Mouse (Mus musculus) G1E (cell line): ENCODE results near the gene Acsl1. TPM values are rescaled to one million over a fixed set of nuclear protein-coding genes. Genes with fewer than 3 reads are reported as not detected.
A peak's percentile ranks its signal among the peaks of the same experiment; 100 is the strongest.

Experiments used
- ATAC-seq: 2 replicates; pipeline ENCODE4 v1.8.0; 2016; ENCODE audit warnings: mild to moderate bottlenecking; ENCODE audit not compliant: insufficient number of reproducible peaks, poor library complexity, low FRiP score, severe bottlenecking; ENCODE audit errors: extremely low read depth
- DNase-seq: peaks from one replicate; pipeline ENCODE4 v3.0.0; 2012; ENCODE audit warnings: low spot score
- H3K27me3 ChIP-seq: 2 replicates; pipeline ENCODE4 v1.6.1; 2012; ENCODE audit warnings: mild to moderate bottlenecking, low read length, inconsistent platforms; ENCODE audit not compliant: insufficient read depth
- H3K36me3 ChIP-seq: replicated peaks from 2 replicates; pipeline ENCODE3; 2012; ENCODE audit warnings: mild to moderate bottlenecking, inconsistent platforms
- H3K4me1 ChIP-seq: 2 replicates; pipeline ENCODE4 v1.6.1; 2012; ENCODE audit warnings: low read depth, low read length, inconsistent platforms, mixed read lengths; ENCODE audit not compliant: insufficient read depth
- H3K4me3 ChIP-seq: 2 replicates; pipeline ENCODE4 v1.5.1; 2012; ENCODE audit warnings: low read depth, mild to moderate bottlenecking, inconsistent platforms, low read length, moderate library complexity, mixed read lengths
- H3K9me3 ChIP-seq: replicated peaks from 2 replicates; pipeline ENCODE4 v1.6.1; 2012; ENCODE audit warnings: inconsistent platforms
- CTCF ChIP-seq: IDR thresholded peaks from 2 replicates; pipeline ENCODE4 v1.5.1; 2012; ENCODE audit warnings: low read depth, low read length, inconsistent platforms, mixed read lengths
- GATA1 ChIP-seq: IDR thresholded peaks from 2 replicates; pipeline ENCODE4 v1.6.1; 2012; ENCODE audit warnings: borderline replicate concordance, low read length, inconsistent platforms, mixed read lengths
- GATA2 ChIP-seq: IDR thresholded peaks from 2 replicates; pipeline ENCODE4 v1.6.1; 2012; ENCODE audit warnings: low read depth, low read length, inconsistent platforms, borderline replicate concordance
- POLR2AphosphoS5 ChIP-seq: IDR thresholded peaks from 2 replicates; pipeline ENCODE4 v1.6.1; 2012; ENCODE audit warnings: low read depth, low read length, inconsistent platforms; ENCODE audit not compliant: insufficient replicate concordance
- TAL1 ChIP-seq: conservative IDR thresholded peaks from 2 replicates; pipeline ENCODE4 v1.6.1; 2012; ENCODE audit warnings: low read depth, low read length, inconsistent platforms, mixed read lengths
- polyA plus RNA-seq: library from polyadenylated mRNA; stranded (reverse); fragments of >175 nt; gene quantifications from 2 replicates; pipeline ENCODE4 v1.2.3, GENCODE M21; 2012
- total RNA-seq, 2 experiments: library from RNA; stranded (forward) in 1 of 2; stranded (reverse) in 1 of 2; fragments of 200-1000 nt in 1 of 2; fragments of >200 nt in 1 of 2; fragmentation: Nextera tagmentation in 1 of 2; gene quantifications; 2 replicates each; pipeline ENCODE4 v1.2.3; 2014 to 2017

Gene Acsl1
- total and polyA plus RNA-seq, 3 experiments, result 27.0 to 143 (median 48.6) TPM

GRCm38 (mm10) chr8:46458215-46458811 is 12.5 kb upstream of the Acsl1 start:
- Histone ChIP-seq H3K9me3 (peaks cover 13% of the 10 kb centered on the region), H3K4me3 (peak overlapping the region; percentile 24; the same call in 1 of the 2 replicates), H3K27me3 (no peaks in the 10 kb centered on the region), H3K36me3 (no peaks in the 10 kb centered on the region), H3K4me1 (peaks cover 42% of the 10 kb centered on the region)
- ATAC-seq, result peak; percentile 98
- TF ChIP-seq POLR2AphosphoS5 (no peak), GATA1 (no peak), TAL1 (peak; percentile 64; the same call in 1 of the 2 replicates), CTCF (no peak), GATA2 (no peak)
- DNase-seq, result peak; percentile 85

DNA sequence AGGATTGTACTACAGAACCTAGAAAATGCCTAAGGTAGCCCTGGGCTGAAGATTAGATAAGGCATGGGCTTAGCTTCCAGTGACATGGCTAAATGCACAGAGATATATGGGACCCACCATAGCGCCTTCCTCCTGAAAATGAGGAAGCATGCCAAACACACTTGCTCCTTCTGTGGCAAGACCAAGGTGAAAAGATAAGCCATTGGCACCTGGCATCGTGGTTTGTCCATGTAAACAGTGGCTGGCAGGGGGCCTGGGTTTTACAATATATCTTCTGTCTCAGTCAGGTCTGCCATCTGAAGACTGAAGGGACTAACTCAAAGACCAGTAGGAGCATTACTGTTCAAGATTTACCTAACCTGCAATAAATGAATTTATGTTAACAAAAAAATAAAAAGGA is 2.4 kb upstream of the Acsl1 start:
- ATAC-seq (no peak), DNase-seq (no peak)
- Histone ChIP-seq H3K36me3 (peaks cover 9% of the 10 kb centered on the region), H3K4me3 (no peak overlapping the region), H3K4me1 (peaks cover 42% of the 10 kb centered on the region), H3K9me3 (no peaks in the 10 kb centered on the region), H3K27me3 (no peaks in the 10 kb centered on the region)
- no peak for TF ChIP-seq GATA1
- no peak for TF ChIP-seq CTCF
- TF ChIP-seq TAL1, result no peak

GRCm38 (mm10) chr8:46469071-46469769 is 1.6 kb upstream of the Acsl1 start:
- TF ChIP-seq TAL1 (no peak), GATA1 (no peak), POLR2AphosphoS5 (no peak), CTCF (no peak), GATA2 (no peak)
- peaks cover 11% of the 10 kb centered on the region for H3K36me3 ChIP-seq
- ATAC-seq, result no peak
- peaks cover 47% of the 10 kb centered on the region for H3K4me1 ChIP-seq
- no peaks in the 10 kb centered on the region for H3K27me3 ChIP-seq
- no peak overlapping the region for H3K4me3 ChIP-seq
- DNase-seq, result no peak
- no peaks in the 10 kb centered on the region for H3K9me3 ChIP-seq

- Histone ChIP-seq H3K36me3 (peaks cover 17% of the 10 kb centered on the region), H3K27me3 (no peaks in the 10 kb centered on the region), H3K4me1 (peaks cover 55% of the 10 kb centered on the region), H3K9me3 (no peaks in the 10 kb centered on the region), H3K4me3 (peak overlapping the region; percentile 95)
- DNase-seq (no peak), ATAC-seq (no peak)
- TF ChIP-seq GATA2 (no peak), CTCF (no peak)
Observed at GRCm38 (mm10) chr8:46470091-46470791, 596 bp upstream of the Acsl1 start.

DNA sequence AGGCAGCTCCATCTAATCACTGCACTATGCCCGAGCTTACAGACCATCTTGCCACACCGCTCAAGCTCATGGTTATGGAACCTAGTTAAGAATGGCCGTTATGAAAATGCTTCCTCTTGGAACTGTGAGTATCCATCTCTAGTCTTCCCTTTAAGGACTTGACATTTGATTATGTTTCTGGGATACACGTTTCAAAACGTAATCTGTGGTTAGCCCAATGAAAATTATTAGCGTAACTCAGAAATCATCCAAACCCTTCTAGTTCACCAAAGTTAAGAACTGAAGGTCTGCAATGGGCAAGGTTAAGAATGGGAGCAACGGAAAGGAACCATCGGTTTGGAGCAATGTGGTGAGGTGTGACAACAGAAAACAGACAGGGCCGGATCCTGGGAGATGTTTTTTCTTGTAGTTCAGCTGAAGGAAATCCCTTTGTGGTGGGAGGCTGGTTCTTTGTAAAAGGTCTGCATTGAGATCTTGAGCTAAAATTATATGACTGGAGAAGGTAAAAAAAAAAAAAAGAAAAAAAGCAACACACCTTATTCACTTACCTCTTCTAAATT is 1.2 kb downstream of the Acsl1 start:
- DNase-seq (no peak), ATAC-seq (no peak)
- Histone ChIP-seq H3K4me1 (peaks cover 73% of the 10 kb centered on the region), H3K9me3 (no peaks in the 10 kb centered on the region), H3K36me3 (peaks cover 35% of the 10 kb centered on the region), H3K4me3 (peak overlapping the region; percentile 95), H3K27me3 (no peaks in the 10 kb centered on the region)
- TF ChIP-seq GATA2 (no peak), GATA1 (no peak), TAL1 (no peak), POLR2AphosphoS5 (no peak), CTCF (no peak)

DNA sequence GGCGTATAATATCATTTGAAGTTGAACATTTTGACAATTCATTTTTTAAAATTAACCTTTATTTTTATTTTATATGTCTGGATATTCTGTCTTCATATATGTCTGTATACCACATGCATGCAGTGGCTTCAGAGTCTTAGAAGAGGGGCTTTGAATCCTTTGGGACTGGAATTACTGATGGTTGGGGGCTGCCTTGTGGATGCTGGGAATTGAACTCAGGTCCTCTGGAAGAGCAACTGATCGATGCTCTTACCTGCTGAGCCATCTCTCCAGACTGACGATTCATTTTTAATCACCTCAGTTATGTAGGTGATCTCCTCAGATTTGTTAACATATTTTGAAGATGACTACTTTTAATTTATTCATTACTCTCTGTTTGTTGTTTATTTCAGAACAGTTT is 3.3 kb downstream of the Acsl1 start:
- DNase-seq (no peak), ATAC-seq (no peak)
- Histone ChIP-seq H3K27me3 (no peaks in the 10 kb centered on the region), H3K4me3 (no peak overlapping the region; the same call in 1 of the 2 replicates), H3K4me1 (peaks cover 80% of the 10 kb centered on the region), H3K9me3 (no peaks in the 10 kb centered on the region), H3K36me3 (peaks cover 50% of the 10 kb centered on the region)
- TF ChIP-seq TAL1 (no peak), CTCF (no peak), GATA1 (no peak), POLR2AphosphoS5 (no peak), GATA2 (no peak)
